Mouse (Mus musculus) brain, adult 2 months (tissue): ENCODE data around the gene Gpr156.
"Not testable (repeated sequence)": the region's sequence is repeated elsewhere in the genome, so short reads cannot be mapped to it uniquely, and the experiment has no call there.

ENCODE experiments used
- DNase-seq: peaks from one replicate; pipeline ENCODE4 v3.0.0; 2011; ENCODE audit warnings: low read depth, low spot score

Gpr156 gene

DNA sequence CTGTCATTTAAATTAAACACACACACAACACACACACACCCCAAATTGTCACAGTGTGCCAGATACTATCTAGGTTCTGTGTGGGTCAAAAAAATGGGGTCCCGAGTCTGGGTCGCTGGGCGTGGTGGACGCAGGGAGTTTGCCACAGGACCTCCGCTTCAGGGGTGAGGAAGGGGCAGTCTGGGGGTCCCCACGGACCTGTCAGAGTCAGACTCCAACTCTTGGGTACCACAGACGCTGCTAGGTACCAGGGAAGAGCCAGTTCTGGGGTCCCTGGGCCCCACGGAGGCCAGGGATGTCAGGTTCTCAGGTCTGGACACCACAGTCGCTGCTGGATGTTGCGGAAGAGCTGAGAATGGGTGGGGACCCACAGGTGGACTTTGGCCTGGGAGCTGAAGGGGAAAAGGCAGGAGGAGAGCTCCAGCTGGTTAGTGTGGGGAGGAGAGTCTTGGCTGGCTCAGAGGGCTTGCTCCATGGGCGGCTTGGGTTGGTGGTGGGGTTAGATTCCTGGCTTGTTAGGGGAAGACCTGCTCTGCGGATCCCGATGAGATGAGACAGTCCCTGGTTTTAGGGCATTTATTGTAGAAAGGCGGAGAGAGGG lies 39.9 kb downstream of the Gpr156 start:
- DNase-seq: no peak

DNA sequence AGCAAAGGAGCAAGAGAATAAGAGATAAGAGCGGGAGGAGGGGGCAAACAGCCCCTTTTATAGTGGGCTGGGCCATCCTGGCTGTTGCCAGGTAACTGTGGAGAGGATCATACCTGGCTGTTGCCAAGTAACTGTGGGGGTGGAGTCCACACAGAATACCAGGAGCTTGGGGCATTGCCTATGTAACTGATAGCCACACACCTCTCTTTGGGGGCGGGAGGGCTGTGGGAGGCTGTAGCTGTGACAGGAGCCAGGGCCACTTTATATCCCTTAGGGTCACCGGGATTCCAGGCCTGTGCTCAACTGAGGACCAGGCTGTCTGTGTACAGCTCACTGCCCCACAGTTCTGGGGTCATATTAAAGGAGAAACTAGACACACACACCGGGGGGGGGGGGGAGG lies 40.5 kb downstream of the Gpr156 start:
- DNase-seq: no peak

DNA sequence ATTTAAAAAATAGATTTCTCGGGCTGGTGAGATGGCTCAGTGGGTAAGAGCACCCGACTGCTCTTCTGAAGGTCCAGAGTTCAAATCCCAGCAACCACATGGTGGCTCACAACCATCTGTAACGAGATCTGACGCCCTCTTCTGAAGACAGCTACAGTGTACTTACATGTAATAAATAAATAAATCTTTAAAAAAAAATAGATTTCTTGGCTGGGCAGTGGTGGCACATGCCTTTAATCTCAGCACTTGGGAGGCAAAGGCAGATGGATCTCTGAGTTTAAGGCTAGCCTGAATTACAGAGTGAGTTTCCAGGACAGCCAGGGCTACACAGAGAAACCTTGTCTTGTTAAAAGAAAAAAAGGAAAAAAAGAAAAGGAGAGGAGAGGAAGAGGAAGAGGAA lies 46.4 kb downstream of the Gpr156 start:
- DNase-seq: not testable (repeated sequence)

DNA sequence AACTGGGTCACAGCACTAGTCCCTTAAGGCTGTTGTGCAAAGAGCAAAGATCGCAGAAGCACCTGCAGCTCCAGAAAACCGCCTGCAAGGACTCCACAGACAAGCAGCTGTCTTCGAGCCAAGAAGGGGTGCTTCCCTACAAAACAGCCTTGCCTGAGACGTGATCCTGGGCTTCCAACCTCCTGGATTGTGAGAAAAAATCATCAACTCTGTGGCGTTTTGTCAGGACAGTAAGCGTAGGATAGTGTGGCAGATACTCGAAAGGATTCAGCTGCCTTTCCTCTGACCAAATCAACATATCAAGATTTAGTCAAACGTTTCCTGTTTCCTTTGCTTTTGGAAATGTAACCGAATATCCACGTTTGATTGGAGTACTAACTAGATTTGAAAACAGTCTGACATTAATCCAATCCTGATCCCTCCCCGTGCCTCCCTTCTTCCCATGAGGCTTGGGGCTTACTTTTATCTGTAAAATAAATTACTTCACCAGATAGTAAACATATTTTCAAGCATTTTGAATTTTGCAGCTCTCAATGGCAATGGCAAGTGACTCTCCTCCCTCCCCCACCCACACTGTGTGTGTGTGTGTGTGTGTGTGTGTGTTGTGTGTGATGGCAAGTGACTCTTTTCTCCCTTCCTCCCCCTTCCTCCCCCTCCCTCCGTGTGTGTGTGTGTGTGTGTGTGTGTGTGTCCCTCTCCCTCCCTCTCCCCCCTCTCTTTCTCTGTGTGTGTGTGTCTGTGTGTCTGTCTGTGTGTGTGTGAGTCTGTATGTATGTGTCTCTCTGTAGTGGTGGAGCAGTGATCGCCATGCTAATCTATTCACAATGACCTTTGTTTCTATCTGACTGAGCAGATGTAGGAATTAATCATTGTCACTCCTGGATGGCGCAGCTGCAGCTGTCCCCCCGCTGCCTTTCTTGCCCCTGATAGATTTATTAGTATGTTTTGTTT lies 47.3 kb downstream of the Gpr156 start:
- DNase-seq: no peak

DNA sequence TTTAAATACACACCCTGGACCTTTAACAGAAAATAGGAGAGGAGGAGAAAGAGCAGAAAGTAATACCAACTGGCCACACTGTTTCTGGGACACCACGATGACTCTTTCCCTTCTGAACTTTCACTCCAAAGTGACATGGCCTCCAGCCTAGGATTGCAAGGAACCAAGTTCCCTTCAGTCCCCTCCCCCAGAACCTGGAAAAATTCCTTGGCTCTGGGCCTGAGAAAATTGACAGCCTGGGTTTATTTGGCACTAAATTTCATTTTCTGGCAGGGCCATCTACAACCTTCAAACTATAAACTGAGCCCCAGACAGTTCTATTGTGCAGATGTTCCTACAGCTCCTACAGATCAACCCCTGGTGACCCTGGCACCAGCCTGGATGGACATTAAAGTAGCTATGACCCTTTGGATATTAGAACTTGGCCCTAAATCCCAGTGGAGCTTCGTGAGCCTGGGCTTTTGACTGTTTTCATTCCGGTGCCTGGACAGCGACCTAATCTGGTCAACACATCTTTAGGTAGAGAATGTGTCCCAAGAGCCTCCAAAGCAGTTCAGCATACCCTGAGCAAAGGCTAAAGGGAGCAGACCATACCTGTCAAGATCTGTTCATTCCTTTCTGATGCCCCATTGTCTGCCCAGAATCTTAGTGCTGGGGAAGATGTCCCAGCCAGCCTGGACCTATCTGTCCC lies 48.2 kb downstream of the Gpr156 start:
- no peak for DNase-seq

DNA sequence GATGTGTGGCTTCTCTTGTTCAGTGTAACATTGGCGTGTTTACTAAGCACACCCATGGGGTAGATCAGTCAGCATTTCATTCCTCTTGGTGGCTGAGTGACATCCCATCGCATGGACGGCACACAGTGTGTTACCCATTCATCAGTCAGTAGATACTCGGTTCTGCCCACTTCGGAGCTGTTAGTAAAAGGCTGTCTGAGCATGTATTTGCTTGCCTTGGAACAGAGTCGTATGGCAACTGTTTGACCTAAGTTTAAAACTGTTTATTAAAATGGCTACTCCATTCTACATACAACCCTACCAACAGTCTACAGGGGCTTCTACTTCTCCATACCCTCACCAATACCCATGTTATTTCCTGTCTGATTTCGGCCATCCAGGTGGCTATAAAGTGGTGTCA lies 50.6 kb downstream of the Gpr156 start:
- no peak for DNase-seq

DNA sequence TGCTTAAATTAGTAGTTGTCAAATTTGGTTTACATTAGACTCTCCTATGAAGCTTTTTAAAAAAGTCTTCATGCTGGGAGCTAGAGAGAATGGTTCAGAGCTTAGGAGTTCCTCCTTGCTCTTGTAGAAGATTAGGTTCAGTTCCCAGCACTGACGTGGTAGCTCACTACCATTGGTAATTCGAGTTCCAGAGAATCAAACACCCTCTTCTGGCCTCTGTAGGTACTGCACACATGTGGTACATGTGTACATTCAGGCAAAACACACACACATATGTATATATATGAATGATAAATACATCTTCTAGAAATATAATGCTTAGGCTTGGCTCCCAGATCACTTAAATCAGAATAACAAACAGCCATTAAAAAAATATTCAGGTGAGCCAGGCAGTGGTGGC lies 51.1 kb downstream of the Gpr156 start:
- DNase-seq: no peak

DNA sequence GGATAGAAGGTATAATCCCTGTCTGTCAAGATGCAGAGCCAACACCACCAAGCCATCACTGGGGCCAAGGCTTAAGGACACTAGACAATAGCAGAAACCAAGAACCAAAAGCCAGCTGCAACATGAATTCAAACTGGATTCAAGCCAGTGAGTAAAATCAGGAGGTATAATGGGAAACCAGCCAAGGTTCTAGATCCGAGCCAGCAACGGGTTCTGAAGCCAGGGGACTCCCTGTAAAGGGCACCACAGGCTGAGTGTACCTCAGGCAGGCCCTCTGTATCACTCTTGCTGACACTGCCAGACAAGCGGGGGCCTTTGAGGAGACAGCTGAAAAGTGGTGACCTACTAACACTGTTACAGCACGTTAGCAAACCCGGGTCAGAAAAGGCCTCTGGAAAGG lies 55.2 kb downstream of the Gpr156 start:
- no peak for DNase-seq

DNA sequence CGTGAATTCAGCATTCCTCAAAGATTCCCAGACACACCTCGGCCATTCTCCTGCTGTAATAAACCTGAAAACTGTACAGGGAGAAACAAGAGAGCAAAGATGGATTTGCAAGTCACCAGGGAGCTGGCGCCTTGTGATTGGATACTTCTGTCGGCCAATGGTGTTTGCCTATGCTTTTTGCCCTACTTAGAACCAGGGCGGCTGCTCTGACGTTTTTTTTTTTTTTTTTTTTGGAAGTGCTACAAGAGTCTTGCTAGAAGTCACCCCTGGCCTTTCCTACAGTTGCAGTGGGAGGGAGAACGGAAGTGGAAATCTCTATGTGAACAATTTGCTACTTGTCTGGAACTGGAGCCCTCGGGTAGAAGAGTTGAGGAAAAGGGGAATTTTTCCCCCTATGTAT lies 56.1 kb downstream of the Gpr156 start:
- peak; percentile 85 for DNase-seq

DNA sequence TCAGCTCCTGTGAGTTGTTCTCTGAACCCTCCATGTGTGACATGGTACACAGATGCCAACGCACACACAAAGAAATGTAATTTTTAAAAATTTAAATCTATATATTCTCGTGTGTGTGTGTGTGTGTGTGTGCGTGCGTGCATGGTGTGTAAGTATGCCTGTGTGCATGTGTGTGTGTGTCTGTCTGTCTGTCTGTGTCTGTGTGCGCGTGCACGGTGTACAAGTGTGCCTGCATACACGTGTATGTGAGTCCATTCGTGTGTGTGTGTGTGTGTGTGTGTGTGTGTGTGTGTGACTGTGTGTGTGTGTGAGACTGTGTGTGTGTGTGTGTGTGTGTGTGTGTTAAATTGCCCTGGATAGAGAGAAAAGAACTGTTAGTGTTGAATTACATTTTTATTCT lies 56.9 kb downstream of the Gpr156 start:
- DNase-seq: not testable (repeated sequence)

DNA sequence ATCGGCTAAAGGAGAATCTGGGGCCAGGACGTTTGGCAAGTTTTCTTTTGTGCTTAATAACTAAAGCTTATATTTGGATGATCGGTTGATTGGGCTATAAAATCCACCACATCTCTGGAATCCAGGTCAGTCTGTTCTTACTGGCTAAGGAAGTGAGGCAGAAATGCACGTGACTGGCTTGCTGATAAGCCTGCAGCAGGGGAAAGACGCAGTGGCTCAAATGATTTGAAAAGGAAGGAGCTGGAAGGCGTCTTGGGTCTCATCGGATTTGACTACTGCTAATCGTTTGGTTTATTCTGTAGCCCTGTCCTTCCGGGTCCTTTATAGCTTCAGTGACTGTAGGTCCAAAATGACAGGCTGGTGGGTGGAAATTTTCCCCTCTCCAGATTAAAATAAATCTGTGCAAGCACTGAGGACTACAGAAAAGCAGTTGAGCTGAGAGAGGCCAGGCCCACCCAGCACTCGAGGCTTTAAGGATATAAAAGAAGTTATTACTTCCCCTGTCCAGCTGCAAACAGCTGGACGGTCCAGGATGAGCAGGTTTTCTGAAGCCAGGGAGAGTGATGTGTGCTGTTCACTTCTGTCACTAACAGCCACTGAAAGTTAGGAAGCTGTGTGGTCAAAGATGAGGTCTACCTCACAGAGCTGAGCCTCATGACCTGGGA lies 57.7 kb downstream of the Gpr156 start:
- peak; percentile 74 for DNase-seq

DNA sequence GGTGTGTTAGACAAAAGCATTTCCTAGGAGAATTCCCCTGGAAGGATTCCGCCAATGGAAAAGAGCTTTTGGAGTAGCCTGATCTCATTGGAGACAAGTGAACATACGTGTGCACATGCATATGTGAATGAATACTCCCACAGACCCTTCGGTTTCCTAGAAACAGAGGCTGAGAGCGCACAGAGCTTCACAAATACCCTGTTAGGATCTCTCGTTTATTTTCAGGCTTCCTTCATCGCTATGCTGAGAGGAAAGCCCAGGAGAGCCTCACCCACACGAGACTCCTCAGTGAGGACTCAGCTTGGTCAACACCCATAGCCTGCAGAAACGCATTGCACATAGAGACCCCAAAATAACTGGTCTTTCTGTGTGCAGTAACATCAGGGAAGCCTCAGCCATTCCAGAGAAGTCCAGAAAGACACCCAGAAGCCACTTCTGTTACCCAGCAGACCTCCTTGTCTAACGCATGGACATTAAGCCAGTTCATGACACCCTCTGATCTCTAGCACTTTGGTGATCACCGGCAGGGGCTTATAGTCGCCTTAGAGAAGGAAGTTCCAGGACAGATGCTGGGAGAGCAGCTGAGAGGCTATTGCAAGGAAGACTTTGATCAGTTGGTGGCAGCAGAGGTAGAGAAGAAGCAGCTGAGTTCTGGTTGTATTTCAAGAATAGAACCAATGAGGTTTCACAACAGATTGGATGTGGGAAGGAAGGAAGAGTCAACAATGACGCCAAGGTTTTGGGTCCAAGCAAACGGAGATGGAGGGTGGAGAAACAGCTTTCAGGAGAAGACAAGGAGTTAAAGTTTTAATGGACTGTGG lies 58.4 kb downstream of the Gpr156 start:
- DNase-seq: peak; percentile 89

DNA sequence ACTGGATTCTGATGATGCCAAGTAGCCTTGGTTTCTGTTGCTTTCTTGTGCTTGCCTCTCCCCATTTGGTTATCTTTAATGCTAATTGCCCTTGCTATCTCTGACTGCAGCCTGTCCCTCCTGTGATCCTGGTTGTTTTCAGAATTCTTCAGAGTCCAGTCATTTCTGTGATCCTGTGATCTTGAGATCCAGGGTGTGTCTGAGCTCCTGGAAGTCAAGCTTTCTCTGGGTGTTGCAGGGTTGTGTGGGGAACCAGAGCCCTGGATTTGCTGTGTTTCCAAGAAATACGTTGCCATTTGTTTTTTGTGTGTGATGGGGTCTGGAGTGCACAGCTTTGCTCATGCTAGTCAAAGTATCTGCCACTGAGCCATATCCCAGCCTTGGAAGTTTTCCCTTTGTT lies 65.6 kb downstream of the Gpr156 start:
- no peak for DNase-seq

DNA sequence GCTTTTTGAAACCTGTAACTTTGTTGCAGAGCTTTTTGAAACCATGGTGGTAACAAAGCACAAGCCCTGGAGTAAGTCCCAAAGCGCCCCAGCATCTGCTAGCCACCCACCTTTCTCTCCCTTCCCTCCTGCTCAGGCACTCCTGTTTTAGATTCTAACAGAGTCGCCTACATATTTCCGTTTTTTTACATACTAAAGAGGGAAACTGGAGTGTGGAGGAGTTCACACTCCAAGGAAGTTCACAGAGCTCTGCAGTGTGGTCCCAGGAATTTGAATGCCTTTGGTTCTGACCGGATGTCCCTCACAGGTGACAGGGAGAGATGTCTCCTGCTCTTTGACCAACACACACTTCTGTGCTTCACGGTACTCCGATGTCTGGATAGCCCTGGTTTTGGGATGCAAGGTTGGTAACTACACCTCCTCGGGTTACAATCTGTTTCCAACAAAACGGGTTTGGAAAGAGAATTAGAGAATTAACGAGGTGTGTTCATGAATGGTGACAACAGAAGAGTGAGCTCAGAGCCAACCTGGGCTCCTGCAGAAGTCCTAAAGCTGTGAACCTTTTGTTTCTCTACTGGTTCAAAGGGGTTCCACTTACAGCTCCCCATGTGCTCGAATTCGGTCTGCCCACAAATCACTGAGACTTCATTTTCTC lies 72.0 kb downstream of the Gpr156 start:
- DNase-seq: peak; percentile 89

DNA sequence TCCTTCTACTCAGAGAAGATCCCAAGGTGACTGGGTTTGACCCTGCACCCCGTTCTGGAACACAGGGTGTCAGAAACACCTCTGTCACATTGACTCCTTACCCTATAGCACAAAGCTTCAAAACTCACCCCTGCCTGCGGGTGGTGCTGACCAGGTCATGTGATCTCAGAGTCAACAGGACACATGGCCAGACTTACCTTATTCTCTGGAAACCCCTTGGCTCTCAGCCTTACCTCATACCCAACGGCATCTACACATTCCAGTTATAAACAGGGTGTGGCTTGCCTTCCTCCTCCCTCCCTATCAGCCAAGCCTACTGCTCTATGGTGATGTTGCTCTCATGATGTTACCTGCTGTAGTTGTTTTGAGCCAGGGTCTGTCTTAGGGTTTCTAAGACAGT lies 73.5 kb downstream of the Gpr156 start:
- no peak for DNase-seq

DNA sequence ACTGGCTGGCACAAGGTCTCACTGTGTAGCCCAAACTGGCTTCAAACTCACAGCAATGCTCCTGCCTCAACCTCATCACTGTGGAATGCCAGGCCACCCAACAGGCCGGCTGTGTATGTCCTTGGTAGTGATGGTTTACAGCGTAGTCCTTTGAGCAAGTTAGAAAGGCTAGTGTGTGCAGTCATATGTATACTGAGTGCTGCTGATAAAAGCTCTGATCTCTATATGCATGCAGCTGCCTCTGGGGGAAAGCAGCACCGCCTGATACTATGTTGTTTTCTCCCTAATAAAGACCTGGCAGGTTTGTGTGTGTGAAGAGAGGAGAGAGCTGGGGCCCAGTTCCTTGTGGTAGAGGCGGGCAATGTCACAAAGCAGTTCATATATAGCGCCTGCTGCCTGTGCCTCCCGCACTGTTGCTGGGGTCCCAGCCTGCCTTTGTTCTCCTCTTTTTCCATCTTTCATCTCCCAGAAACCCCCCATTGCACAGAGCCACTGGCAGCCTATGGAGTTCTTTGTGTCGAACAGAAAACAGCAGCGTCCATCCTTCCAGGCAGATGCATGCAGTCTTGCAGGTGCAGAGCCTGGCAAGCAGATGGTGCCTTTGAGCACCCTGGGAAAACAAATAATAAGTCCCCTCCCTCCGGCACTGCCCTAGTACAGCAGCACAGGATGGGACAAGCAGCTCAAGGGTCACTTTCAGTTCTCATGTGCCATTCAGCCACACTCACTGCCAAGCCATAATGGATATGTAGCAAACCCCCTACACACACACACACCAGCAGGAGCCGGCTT lies 74.5 kb downstream of the Gpr156 start:
- peak; percentile 72 for DNase-seq

DNA sequence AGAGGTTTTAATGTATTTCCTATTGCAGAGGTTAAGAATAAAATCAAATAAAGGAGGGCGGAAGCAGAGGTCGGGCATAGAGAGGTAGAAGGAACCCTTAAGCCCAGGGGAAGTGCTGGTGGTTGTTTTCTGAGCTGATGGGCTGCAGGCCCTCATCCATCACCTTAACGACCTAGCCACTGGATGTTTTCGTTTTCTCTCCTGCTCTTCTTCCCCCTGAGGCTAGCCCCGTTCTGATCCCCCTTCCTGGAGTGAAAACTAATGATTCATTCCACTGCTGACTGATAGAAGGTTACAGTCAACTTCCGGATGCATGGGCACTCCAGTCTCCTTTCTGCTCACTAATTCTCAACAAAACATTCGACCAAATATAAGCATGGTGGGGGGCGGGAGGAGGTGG lies 76.5 kb downstream of the Gpr156 start:
- no peak for DNase-seq

DNA sequence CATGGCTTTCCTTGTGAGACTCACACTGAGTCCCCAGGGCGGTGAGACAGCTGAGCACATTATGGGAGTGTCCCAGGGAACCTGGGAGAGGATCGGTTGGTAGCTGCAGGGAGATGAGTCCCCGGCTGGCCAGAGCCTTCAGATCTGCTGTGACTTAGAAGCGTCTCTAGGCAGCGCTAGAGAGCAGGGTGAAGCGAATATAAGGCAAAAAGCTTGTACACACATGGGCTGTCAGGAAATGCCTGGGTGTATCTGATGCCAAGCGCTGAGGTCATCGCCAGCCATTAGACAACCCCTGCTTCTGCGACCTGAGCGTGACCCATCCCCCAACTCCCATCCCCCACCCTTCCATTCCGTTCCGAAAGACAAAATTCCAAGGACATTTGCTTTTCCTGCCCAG lies 78.4 kb downstream of the Gpr156 start:
- peak; percentile 92 for DNase-seq

DNA sequence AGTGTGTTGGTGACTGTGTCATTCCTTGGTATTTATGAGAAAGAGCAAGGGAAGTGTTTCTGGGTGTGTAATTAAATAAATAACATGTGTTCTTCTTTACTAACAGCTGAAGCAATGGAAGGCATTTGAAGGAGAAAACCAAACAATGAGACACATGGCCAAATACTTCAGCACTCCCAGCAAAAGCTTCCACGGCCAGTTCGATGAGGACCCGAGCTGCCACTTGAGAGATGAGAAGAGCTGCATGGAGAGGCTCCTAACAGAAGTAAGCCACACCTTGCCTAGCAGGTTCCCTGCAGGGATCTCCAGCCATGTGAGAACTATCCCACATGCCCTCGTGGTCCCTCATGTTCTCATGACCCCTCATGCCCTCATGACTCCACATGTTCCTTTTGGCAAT lies 81.5 kb downstream of the Gpr156 start:
- DNase-seq: no peak

DNA sequence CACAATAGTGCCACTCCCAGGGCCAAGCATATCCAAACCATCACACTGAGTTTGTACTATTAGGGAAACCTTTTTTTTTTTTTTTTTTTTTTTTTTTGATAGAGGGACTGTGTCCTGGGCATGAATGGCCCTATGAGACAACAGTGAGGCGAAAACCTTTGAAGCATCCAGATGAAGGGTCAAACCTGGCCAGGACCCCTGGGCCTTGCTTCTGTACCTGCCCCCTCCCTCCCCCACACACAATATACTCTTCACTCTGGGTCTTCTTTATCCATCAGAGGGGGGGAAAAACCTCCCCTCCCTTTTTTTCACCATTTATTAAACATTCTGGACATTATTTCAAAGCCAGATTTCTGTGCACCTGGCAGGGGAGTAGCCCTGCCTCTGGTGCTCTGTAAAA lies 83.5 kb downstream of the Gpr156 start:
- no peak for DNase-seq
